Mouse (Mus musculus): ENCODE results near the gene Pcna. TPM values are rescaled to one million over a fixed set of nuclear protein-coding genes. Genes with fewer than 3 reads are reported as not detected.

Gene Pcna
- total and polyA plus RNA-seq, 3 experiments = 308 to 541 (median 427) TPM

DNA sequence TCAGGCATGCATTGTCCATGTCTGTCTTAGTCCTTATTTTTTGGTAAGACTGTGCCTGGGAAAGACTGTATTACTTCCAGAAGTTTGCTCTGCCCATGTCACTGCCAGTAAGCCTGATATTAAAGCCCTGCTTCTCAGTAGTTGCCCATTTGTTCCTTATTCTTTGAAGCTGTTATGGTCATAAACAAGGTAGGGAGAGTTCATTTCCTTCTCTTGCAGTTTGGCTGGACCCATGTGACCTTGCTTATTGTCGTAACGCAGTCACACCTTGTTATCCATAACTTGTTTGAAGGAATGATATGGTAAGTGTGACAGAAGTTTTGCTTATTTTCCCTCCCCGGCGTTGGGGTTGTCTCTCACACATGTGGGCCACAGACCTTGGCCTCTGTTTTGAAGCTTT, 45.1 kb upstream of the Pcna start (continued):
- TF ChIP-seq NRF1 (IDR thresholded peaks at IDR 0.05; ENCODE audit: insufficient read depth, low read depth, low read length, poor library complexity, severe bottlenecking) (no peak), HCFC1 (IDR thresholded peaks at IDR 0.05; ENCODE audit: low read depth, low read length) (no peak), RAD21 (IDR thresholded peaks at IDR 0.05; ENCODE audit: low read depth, low read length) (no peak)

DNA sequence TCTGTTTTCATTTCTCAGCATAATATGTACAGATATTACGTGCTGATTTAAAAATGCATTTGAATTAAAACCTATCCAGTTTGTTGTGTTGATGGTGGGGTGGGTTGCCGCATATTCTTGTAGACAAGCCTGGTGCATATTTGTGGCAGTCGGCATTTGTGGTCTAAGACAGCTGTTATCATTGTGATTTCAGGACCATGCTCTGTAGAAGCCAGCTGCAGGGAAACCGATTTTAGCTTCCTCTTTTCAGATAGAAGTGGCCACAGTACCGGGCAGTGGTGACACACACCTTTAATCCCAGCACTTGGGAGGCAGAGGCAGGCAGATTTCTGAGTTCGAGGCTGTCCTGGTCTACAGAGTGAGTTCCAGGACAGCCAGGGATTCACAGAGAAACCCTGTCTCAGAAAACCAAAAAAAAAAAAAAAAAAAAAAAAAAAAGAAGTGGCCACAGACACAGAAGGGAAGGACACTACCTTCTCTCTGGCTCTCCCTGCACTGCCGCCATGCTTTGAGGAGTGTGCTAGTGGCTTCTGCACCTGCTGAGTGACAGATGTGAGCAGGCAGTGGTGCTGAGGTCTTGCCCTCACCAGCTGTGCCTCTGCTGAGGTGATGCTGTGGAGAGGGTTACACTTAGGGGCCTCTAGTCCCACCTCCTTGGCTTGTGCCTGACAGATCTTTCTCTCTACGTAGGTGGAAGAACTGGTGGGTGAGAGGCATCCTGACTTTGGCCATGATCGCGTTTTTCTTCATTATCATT, 40.8 kb upstream of the Pcna start:
- Histone ChIP-seq H3K27me3 (ENCODE audit: control insufficient read depth in 1 of 2, insufficient read depth in 2 of 2, low read length in 2 of 2) (no peaks in the 10 kb centered on the region), H3K27ac (ENCODE audit: control insufficient read depth, low read depth, low read length) (peak overlapping the region; percentile 48; the same call in 1 of the 2 replicates), H3K9me3 (replicated peaks; ENCODE audit: insufficient read depth, low read length) (no peaks in the 10 kb centered on the region), H3K4me3 (ENCODE audit: control insufficient read depth in 1 of 2, insufficient read depth in 1 of 2, low read depth in 2 of 2, low read length in 2 of 2) (no peak overlapping the region), H3K36me3 (ENCODE audit: control insufficient read depth in 1 of 2, insufficient read depth in 2 of 2, low read length in 2 of 2) (peaks cover 3 to 28% of the 10 kb centered on the region in 2 experiments; a peak in 3 of 4 replicates), H3K79me2 (ENCODE audit: control insufficient read depth, insufficient read depth, low read length, poor library complexity) (0 out of 2 replicates have a peak, but pooled peaks cover 1% of the 10 kb centered on the region), H3K9ac (ENCODE audit: control insufficient read depth, low read depth, low read length, poor library complexity, severe bottlenecking) (no peak overlapping the region), H3K4me1 (ENCODE audit: control insufficient read depth in 1 of 2, insufficient read depth in 2 of 2, low read length in 2 of 2) (peaks cover 11 to 26% of the 10 kb centered on the region in 2 experiments)
- peak; percentile 88 for DNase-seq (ENCODE audit: low read depth, low spot score)
- TF ChIP-seq MYC (IDR thresholded peaks at IDR 0.05; ENCODE audit: low read depth, low read length) (no peak), JUND (IDR thresholded peaks at IDR 0.05; ENCODE audit: low read depth, low read length) (no peak), ZNF384 (IDR thresholded peaks at IDR 0.05; ENCODE audit: low read depth, low read length) (no peak; the same call in 1 of the 2 replicates), MAFK (IDR thresholded peaks at IDR 0.05; ENCODE audit: borderline replicate concordance, low read depth, low read length) (no peak), ETS1 (IDR thresholded peaks at IDR 0.05; ENCODE audit: low read depth, low read length) (peak; percentile 93), HCFC1 (IDR thresholded peaks at IDR 0.05; ENCODE audit: low read depth, low read length) (no peak), KAT2A (conservative IDR thresholded peaks at IDR 0.05; ENCODE audit: low read depth, low read length) (no peak), SMC3 (IDR thresholded peaks at IDR 0.05; ENCODE audit: low read depth, low read length) (no peak), TAL1 (IDR thresholded peaks at IDR 0.05; ENCODE audit: low read length) (peak; percentile 93), NRF1 (IDR thresholded peaks at IDR 0.05; ENCODE audit: insufficient read depth, low read depth, low read length, poor library complexity, severe bottlenecking) (no peak), CHD1 (IDR thresholded peaks at IDR 0.05; ENCODE audit: low read depth, low read length) (no peak), USF1 (IDR thresholded peaks at IDR 0.05; ENCODE audit: low read depth, low read length) (no peak), TCF12 (IDR thresholded peaks at IDR 0.05; ENCODE audit: low read depth, low read length) (peak; percentile 92), GATA1 (IDR thresholded peaks at IDR 0.05; ENCODE audit: low read depth, low read length) (peak; percentile 80), RCOR1 (IDR thresholded peaks at IDR 0.05; ENCODE audit: low read depth, low read length) (peak; percentile 89), NELFE (IDR thresholded peaks at IDR 0.05; ENCODE audit: low read depth, low read length) (no peak), SIN3A (IDR thresholded peaks at IDR 0.05; ENCODE audit: low read length) (peak; percentile 55; the same call in 1 of the 2 replicates), EP300 (IDR thresholded peaks at IDR 0.05; ENCODE audit: low read depth in 1 of 2, low read length in 2 of 2) (peak; percentile 86 to 91), MYB (IDR thresholded peaks at IDR 0.05; ENCODE audit: low read depth, low read length) (0 out of 2 replicates have a peak, but pooled peaks have one; percentile 29), MAZ (IDR thresholded peaks at IDR 0.05; ENCODE audit: low read depth, low read length) (no peak)
